Mouse (Mus musculus): ENCODE results near the gene Colq.

Colq gene

DNA sequence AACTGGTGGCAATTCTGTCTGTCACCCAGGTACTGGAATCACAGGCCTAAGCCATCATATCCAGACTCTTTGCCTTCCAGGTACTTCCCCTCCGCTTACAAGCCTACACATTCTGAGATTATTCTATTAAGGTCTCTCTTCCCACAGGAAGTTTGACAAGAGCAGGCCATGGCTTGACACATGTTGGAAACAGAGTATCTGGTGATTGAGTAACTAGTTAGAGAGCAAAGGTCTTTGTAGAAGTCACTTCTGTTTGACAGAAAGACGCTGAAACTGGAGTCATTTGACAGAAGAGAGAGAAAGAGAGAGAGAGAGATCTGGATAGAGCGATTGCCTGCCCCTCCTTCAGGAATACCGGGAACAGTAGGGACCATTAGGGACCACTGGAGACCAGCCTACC, 60.3 kb downstream of the Colq start:
- DNase-seq (ENCODE audit: low read depth, low spot score) = no peak

DNA sequence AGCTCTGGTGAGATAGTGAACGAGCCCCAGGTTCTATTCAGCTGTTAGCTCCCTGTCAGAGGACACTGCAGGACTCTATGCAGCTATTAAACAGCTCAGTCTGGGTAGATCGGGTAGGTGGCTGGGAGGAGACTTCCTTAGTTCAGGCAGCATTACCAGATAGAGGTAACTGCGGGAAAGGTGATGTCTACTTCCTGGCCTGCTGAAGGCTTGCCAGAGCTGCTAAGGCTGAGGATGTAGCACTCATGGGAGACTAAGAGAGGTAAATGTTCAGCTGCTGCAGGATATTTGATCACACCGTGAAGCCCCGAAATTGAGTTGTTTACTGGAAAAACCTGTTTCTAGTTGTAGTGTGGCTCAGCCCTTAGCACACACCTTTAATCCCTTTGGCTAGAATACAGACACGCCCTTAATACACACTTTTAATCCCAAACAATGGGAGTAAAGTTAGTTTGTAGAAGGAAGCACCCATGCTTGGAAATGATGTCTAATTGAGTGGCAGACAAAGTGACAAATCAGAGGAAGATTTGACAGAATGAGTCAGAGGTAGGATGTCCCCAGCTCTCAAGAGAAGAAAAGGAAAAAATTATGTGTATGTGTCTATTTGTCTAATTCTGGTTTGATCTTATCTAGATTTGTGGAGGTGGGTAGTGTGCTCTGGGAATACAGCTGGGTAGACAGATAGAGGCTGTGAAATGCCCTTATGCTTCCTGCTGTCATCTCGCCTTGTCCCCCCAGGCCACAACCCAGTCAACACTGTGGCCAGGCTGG, 65.9 kb downstream of the Colq start:
- DNase-seq (ENCODE audit: low read depth, low spot score) = no peak

DNA sequence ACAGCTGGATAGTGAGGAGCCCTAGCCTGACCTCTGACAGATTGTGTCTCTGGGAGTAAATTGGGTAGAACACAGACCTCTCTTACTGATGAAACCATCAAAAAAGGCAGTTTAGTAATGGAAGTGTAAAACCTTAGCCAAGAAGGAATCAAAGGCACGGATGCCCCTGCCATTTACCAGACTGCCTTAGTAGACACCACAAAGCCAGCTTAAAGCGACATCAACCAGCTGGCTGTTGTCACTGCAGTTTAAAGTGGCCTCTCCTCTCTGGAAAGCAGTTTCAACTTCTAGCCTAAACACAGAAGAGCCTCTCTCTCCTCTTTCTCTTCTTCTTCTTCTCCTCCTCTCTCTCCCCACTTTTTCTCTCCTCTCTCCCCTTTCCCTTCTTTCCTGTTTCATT, 69.8 kb downstream of the Colq start:
- no peak for DNase-seq (ENCODE audit: low read depth, low spot score)

DNA sequence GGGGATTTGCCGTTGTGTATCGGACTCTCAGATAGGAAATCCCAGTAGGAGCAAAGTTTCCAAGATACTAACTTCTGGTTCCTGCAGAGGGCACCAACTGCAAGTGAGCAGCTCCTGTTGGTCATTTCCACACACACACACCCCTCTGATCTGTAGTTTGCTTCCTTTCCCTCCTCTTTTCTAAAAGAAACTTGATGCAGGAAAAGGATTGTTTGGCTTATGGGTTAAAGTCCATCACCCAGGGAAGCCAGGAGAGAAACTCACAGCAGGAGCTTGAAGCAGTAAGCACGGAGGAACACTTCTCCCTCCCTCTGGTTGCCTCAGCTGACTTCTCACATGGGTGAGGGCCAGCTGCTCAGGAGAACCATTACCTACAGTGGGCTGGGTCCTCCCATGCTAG, 72.0 kb downstream of the Colq start:
- no peak for DNase-seq (ENCODE audit: low read depth, low spot score)

DNA sequence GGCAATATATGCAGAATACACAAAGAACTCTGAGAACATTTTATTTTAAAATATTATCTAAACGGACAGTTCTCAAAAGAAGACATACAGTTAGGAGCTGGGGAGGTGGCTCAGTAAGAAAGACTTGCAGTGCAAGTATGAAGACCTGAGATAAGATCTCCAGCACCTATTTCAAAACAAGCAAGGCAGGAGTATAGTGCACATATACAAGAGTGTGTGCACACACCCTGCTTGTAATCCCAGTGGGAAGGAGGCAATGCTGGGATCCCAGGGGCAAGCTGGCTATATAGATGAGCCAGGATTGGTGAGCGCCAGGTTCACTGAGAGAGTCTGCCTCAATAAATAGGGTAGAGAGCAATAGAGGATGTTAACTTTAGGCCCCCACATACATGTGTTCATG, 75.2 kb downstream of the Colq start:
- no peak for DNase-seq (ENCODE audit: low read depth, low spot score)

DNA sequence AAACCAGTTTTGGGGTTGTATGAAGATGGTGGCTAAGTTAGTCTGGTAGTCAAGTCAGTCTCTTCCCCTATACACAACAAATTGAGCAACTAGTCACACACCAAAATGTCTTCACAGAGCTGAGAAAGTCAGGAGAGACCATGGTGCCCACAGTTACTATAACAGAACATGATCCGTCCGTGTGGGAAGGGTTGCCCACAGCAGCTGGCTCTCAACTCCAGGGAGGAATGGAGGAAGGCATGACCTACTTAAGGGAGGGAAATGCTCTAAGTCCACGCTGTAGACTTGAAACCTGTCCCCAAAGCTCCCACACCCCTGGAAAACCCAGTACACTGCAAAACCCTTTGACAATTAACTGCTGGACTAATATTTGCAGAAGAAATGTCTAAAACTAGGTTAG, 80.8 kb downstream of the Colq start:
- DNase-seq (ENCODE audit: low read depth, low spot score) = no peak

DNA sequence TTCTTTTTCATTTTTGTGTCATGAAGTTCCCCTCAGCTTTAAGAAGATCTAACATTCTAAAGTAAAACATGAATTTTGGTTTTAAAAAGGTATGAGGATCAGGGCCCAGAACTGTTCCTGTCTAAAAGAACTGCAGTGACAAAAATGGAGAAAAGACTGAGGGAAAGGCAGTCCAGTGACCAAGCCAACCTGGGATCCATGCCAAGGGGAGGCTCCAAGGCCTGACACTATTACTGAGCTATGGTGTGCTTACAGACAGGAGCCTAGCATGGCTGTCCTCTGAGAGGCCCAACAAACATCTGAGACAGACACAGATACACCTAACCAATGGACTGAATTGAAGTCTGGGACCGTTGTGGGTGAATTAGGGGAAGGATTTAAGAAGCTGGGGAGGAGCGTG, 81.2 kb downstream of the Colq start:
- no peak for DNase-seq (ENCODE audit: low read depth, low spot score)

DNA sequence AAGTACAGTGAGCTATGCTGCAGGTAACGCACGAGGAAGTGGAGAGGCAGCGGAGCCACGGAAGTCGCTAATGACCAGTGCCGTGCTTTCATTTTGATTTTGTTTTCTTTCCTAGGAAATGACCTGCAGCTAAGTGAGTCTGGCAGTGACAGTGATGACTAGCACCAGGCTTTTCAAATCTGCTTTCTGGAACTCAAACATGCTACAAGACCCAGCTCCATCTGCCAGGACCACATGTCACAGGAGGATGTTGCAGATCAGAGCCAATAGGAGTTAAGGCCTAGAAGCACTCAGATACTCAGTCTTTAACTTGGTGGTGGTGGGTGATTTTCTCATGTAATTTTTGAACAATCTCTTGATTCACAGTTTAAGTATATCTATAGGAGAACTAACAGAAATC, 84.7 kb downstream of the Colq start:
- DNase-seq (ENCODE audit: low read depth, low spot score) = no peak

DNA sequence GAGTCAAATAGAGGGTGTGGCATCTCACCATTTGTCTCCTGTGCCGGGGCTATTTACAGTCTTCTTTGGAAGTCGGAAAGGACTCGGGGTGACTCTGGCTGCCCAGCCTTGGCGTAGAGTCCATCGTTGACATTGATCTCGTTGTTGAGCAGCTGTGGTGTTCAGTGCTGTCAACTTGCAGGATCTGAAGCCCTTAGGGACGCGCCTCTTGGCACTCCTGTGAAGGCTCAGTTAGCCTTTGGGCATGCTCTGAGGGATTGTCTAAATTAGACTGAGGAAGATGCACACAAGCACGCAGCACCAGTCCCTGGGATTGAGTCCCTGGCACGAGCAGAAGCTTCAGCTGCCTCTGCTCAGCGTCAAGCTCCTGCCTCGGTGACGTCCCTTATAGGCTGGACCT, 87.7 kb downstream of the Colq start:
- no peak for DNase-seq (ENCODE audit: low read depth, low spot score)

DNA sequence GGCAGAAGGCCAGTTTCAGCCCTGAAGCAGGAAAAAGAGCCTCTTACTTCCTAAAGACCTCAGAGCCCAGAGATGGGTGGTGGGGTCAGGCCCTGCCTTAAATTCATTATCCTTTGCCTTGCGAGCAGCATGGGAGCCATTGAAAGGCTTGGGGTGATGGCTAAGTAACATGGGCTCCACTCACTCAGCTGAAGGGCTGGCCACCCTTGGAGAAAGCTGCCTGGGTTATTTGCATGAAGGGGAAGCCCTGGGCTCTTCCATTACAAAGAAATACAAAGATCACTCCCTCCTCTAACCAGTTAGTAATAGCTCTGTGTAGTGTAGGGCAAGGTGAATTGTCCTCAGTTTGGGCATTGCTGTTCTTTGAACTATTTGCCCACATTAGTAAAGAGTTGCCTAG, 91.6 kb downstream of the Colq start:
- no peak for DNase-seq (ENCODE audit: low read depth, low spot score)

DNA sequence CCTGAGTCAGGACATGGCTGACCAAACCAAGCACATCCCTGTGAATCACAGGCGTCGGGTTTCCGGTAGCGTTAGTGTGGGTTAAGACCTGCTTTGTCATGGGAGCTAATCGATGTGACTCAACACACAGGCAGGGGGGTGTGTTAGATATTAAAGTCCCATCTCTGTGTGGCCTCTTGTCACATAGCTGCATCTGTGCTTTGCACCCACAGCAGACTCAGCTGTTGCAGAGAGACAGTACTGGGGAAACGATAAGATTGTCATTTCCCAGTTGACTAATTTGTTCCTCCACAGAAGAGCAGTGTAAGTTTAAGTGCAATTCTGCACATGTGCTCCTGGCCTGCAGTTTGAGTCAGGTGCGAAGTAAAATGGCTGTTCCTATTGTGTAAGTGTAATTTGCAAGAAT, 94.9 kb downstream of the Colq start:
- DNase-seq (ENCODE audit: low read depth, low spot score) = no peak

DNA sequence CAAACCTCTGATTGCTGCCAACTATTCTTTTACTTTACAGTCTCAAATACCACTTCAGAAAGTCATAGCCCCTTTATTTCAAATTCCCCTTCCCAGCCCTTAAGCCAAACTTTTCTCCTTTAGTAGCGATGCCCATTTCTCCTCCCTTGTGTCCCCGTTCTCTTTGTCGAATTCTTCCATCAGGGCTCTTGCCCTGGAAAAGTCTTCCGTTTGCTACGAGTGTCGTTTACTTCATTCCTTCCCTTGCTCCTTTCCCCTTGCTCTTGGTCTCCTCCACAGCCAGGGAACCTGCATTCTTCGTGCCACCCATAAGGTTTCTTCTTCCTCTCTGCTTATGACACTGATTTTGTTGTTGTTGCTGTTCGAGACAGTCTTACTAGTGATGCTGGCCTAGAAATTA, 95.6 kb downstream of the Colq start:
- DNase-seq (ENCODE audit: low read depth, low spot score) = no peak

DNA sequence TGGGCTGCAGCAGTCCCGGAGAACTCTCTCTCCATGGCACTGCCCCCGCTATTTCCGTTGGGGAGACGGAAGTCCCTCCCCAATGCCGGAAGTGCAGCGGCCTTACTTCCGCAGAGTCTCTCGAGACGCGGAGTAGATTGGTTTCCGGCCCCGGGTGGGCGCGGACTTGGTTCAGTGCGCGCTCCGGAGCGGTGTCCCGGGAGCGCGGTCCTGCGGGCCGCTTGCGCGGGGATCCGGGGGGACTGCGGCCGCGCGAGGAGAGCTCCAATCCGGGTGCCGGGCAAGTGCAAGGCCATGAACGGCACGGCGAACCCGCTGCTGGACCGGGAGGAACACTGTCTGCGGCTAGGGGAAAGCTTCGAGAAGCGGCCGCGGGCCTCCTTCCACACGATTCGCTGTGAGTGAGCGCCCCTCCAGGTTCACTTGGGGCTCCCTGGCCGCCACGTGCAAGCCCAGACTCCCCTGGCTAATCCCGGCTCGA, 96.1 kb downstream of the Colq start, which contains the start of gene Mettl6:
Gene Mettl6, minus strand, starts transcription at position 66 of the 481 bp plus-strand sequence.
- peak; percentile 88 for DNase-seq (ENCODE audit: low read depth, low spot score)

DNA sequence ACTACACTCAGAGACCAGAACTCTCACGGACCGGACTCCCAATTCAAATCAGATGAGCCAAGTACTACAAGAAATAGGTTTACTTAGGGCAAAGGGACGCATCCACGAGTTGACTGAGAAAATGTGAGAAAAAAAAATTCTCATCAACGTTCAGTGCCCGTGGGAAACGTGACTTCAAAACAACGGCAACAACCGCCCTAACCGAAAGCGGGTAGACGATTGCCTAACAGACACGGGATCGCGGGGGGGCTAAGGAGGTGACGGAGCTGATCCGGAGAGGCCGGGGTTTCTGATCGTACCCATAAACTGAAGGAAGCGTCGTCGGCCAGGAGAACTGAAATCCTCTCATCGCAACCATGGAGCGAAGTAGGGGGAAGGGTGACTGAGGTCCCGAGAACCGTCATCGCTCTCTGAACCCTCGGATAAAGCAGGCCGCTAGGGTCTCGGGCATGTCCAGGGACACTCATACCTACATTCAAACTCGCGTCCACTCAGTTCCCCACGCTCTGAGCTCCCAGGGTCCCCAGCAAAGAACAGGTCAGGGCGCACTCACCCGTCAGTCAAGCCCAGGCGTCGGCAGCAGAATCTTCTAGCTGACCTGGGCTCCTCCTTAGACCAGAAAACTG, 96.7 kb downstream of the Colq start, which contains the start of gene Eaf1:
Gene Eaf1, plus strand, starts transcription at position 51 of the 626 bp plus-strand sequence.
- no peak for DNase-seq (ENCODE audit: low read depth, low spot score)

DNA sequence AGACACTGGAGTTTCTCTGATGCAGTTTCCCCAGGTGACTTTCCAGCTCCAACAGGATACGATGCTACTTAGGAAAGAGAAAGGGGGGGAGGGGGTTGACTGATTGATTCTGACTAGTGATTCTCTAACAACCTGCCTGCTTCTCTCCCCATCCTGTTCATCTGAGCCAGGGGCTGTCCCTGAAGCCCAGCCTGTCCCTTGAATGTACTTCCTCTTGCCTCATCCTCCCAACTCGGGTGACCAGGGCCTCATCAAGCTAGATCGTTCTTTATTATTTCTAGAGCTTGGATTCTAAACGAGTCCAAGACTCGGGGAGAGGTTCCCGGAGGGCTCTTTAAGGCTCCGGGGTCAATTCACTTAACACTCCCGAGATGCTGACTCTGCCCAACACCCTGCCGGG, 97.2 kb downstream of the Colq start:
- DNase-seq (ENCODE audit: low read depth, low spot score) = no peak

DNA sequence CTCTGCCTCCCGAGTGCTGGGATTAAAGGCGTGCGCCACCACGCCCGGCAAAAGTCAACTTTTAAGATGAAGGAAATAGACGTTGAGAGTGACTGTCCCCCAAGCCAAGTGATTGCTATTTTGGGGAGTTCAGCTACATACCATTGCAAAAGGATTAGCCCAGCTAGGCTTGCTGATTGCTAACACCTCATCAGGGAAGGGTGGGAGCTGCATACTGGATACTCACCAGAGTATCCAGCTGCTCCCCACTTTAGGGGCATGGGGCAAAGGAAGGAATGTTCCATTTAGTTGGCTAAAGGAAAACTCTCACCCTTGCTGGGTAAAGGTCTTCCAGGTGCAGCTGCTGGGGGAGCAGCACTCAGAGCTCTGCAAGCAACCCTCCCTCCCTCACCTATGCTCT, 103.1 kb downstream of the Colq start:
- DNase-seq (ENCODE audit: low read depth, low spot score) = no peak

DNA sequence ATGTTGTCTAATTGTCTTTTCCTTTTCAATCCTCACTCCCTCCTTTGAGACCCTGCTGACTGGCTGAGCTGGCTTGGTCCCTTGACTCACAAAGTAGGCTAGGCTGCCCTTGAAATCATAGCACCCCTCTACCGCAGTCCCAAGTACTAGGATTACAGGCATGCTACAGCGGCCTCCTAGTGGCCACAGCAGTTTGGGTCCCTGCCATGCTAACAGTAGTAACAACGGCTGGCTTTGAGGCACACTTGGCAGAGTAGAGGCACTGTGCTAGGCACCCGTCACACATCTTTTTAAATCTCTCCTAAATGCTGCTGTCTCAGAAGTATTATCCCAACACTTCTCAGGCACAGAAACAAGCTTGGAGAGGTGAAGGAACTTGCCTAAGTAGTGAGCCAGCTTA, 104.7 kb downstream of the Colq start:
- no peak for DNase-seq (ENCODE audit: low read depth, low spot score)

DNA sequence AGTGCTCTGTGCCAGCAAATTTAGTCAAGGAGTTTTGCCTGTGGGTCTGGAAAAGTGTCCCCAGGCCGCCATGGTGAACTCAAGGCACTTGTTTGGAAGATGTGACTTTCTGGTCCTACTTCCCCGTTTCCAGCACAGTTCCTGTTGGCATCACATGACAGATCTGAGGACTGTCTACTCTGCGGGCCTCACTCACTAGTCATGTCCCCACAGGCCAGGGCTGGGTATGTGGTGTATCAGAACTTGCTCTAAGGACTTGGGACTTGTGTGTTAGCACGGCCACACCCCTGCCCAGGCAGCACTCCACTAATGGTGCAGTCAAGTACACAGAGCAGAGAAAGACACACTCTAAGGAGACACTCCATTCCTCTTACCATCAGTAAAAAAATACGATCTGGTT, 108.7 kb downstream of the Colq start:
- DNase-seq (ENCODE audit: low read depth, low spot score) = no peak

DNA sequence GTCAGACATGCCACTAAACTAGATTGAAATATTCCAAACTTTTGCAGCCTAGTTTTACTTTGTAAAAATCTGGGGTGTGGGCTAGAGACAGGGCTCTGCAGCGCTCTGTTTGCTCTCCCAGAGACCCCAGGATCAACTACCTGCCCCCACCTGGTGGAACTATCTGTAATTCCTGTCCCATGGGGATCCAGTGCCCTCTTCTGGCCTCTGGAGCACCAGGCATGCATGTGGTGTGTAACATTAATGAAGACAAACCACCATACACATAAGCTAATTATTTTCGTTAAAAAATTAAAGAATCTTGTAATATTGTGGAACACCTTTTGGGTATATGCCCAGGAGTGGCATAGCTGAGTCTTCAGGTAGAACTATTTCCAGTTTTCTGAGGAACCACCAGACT, 117.8 kb downstream of the Colq start:
- no peak for DNase-seq (ENCODE audit: low read depth, low spot score)
